Mouse (Mus musculus): ENCODE results near the gene Kank2. TPM values are rescaled to one million over a fixed set of nuclear protein-coding genes. Genes with fewer than 3 reads are reported as not detected.
"Not testable (repeated sequence)": the region's sequence is repeated elsewhere in the genome, so short reads cannot be mapped to it uniquely, and the experiment has no call there.

Kank2 gene
- polyA plus RNA-seq, 1 experiment from 2014 or later = 4.3 TPM

GRCm38 (mm10) chr9:21794344-21794834 is 4.2 kb downstream of the Kank2 start:
- 95% methylated on average over 18 of the region's 18 CpGs for WGBS

GRCm38 (mm10) chr9:21793507-21793906 is 5.0 kb downstream of the Kank2 start:
- over 99% methylated on average over 6 of the region's 6 CpGs for WGBS
- ATAC-seq; H3K27ac ChIP-seq; H3K27me3 ChIP-seq; H3K4me3 ChIP-seq (replicated peaks); H3K4me2 ChIP-seq (replicated peaks); H3K9ac ChIP-seq (replicated peaks); H3K9me3 ChIP-seq: not testable (repeated sequence)
- peaks cover 14% of the 10 kb centered on the region for H3K36me3 ChIP-seq
- H3K4me1 ChIP-seq (replicated peaks) = peaks cover 16% of the 10 kb centered on the region

More at GRCm38 (mm10) chr9:21794344-21794834, 4.2 kb downstream of the Kank2 start:
- H3K9me3 ChIP-seq = no peaks in the 10 kb centered on the region
- H3K36me3 ChIP-seq = peaks cover 14% of the 10 kb centered on the region
- no peak for ATAC-seq
- H3K4me1 ChIP-seq (replicated peaks) = peaks cover 19% of the 10 kb centered on the region
- no peak overlapping the region for H3K4me2 ChIP-seq (replicated peaks)
- no peaks in the 10 kb centered on the region for H3K27me3 ChIP-seq
- H3K4me3 ChIP-seq (replicated peaks) = no peak overlapping the region
- no peak overlapping the region for H3K9ac ChIP-seq (replicated peaks)
- H3K27ac ChIP-seq = no peak overlapping the region

GRCm38 (mm10) chr9:21792644-21793043 is 5.9 kb downstream of the Kank2 start:
- Histone ChIP-seq H3K36me3 (peaks cover 14% of the 10 kb centered on the region), H3K4me1 (replicated peaks) (peaks cover 7% of the 10 kb centered on the region), H3K27me3 (no peaks in the 10 kb centered on the region), H3K9me3 (no peaks in the 10 kb centered on the region), H3K27ac (no peak overlapping the region), H3K4me3 (replicated peaks) (no peak overlapping the region), H3K9ac (replicated peaks) (no peak overlapping the region), H3K4me2 (replicated peaks) (no peak overlapping the region)
- WGBS = 75% methylated on average over 8 of the region's 8 CpGs
- peak; percentile 66 for ATAC-seq

GRCm38 (mm10) chr9:21791861-21792260 is 6.7 kb downstream of the Kank2 start:
- ATAC-seq = no peak
- Histone ChIP-seq H3K4me2 (replicated peaks) (no peak overlapping the region), H3K27me3 (no peaks in the 10 kb centered on the region), H3K36me3 (peaks cover 14% of the 10 kb centered on the region), H3K9me3 (no peaks in the 10 kb centered on the region), H3K4me3 (replicated peaks) (no peak overlapping the region), H3K4me1 (replicated peaks) (0 out of 2 replicates have a peak, but pooled peaks cover 9% of the 10 kb centered on the region), H3K27ac (no peak overlapping the region), H3K9ac (replicated peaks) (no peak overlapping the region)
- 87% methylated on average over 8 of the region's 8 CpGs for WGBS

- Histone ChIP-seq H3K9ac (replicated peaks) (no peak overlapping the region), H3K27me3 (no peaks in the 10 kb centered on the region), H3K36me3 (no peaks in the 10 kb centered on the region), H3K4me1 (replicated peaks) (0 out of 2 replicates have a peak, but pooled peaks cover 3% of the 10 kb centered on the region), H3K4me2 (replicated peaks) (no peak overlapping the region), H3K9me3 (no peaks in the 10 kb centered on the region), H3K4me3 (replicated peaks) (no peak overlapping the region), H3K27ac (no peak overlapping the region)
- no peak for ATAC-seq
- WGBS = 84% methylated on average over 9 of the region's 9 CpGs
Measured at GRCm38 (mm10) chr9:21788234-21788633, 10.3 kb downstream of the Kank2 start.

- H3K27me3 ChIP-seq = no peaks in the 10 kb centered on the region
- no peak overlapping the region for H3K27ac ChIP-seq
- H3K36me3 ChIP-seq = no peaks in the 10 kb centered on the region
- H3K4me1 ChIP-seq (replicated peaks) = 0 out of 2 replicates have a peak, but pooled peaks cover 3% of the 10 kb centered on the region
- H3K4me3 ChIP-seq (replicated peaks) = no peak overlapping the region
- ATAC-seq = no peak
- no peak overlapping the region for H3K4me2 ChIP-seq (replicated peaks)
- no peaks in the 10 kb centered on the region for H3K9me3 ChIP-seq
- 84% methylated on average over 5 of the region's 5 CpGs for WGBS
- H3K9ac ChIP-seq (replicated peaks) = no peak overlapping the region
Measured at GRCm38 (mm10) chr9:21787654-21788053, 10.9 kb downstream of the Kank2 start.

- Histone ChIP-seq H3K9ac (replicated peaks) (no peak overlapping the region), H3K27me3 (no peaks in the 10 kb centered on the region), H3K4me2 (replicated peaks) (no peak overlapping the region; the same call in 1 of the 2 replicates), H3K4me3 (replicated peaks) (no peak overlapping the region), H3K9me3 (no peaks in the 10 kb centered on the region), H3K27ac (no peak overlapping the region), H3K36me3 (no peaks in the 10 kb centered on the region), H3K4me1 (replicated peaks) (0 out of 2 replicates have a peak, but pooled peaks cover 3% of the 10 kb centered on the region)
- ATAC-seq = peak; percentile 60; the same call in 1 of the 2 replicates
- WGBS = 3% methylated on average over 6 of the region's 6 CpGs
Measured at GRCm38 (mm10) chr9:21786906-21787305, 11.6 kb downstream of the Kank2 start.

GRCm38 (mm10) chr9:21786309-21786708 is 12.2 kb downstream of the Kank2 start:
- H3K27me3 ChIP-seq; H3K36me3 ChIP-seq; H3K4me1 ChIP-seq (replicated peaks); H3K27ac ChIP-seq; H3K4me2 ChIP-seq (replicated peaks); H3K4me3 ChIP-seq (replicated peaks); ATAC-seq; H3K9ac ChIP-seq (replicated peaks); H3K9me3 ChIP-seq: not testable (repeated sequence)
- 85% methylated on average over 2 of the region's 2 CpGs for WGBS

GRCm38 (mm10) chr9:21784517-21785307 is 13.8 kb downstream of the Kank2 start:
- Histone ChIP-seq H3K27ac (no peak overlapping the region), H3K9me3 (no peaks in the 10 kb centered on the region), H3K4me1 (replicated peaks) (0 out of 2 replicates have a peak, but pooled peaks cover 3% of the 10 kb centered on the region), H3K36me3 (peaks cover 5% of the 10 kb centered on the region; the same call in 1 of the 2 replicates), H3K9ac (replicated peaks) (no peak overlapping the region), H3K27me3 (no peaks in the 10 kb centered on the region), H3K4me2 (replicated peaks) (no peak overlapping the region), H3K4me3 (replicated peaks) (no peak overlapping the region)
- 91% methylated on average over 7 of the region's 7 CpGs for WGBS
- no peak for ATAC-seq

- peaks cover 20% of the 10 kb centered on the region for H3K36me3 ChIP-seq
- WGBS = 87% methylated on average over 15 of the region's 15 CpGs
- H3K27me3 ChIP-seq = no peaks in the 10 kb centered on the region
- no peak overlapping the region for H3K9ac ChIP-seq (replicated peaks)
- H3K4me3 ChIP-seq (replicated peaks) = no peak overlapping the region
- ATAC-seq = no peak
- no peak overlapping the region for H3K27ac ChIP-seq
- no peaks in the 10 kb centered on the region for H3K4me1 ChIP-seq (replicated peaks)
- H3K9me3 ChIP-seq = no peaks in the 10 kb centered on the region
- H3K4me2 ChIP-seq (replicated peaks) = no peak overlapping the region
Measured at GRCm38 (mm10) chr9:21781657-21782468, 16.7 kb downstream of the Kank2 start.

GRCm38 (mm10) chr9:21777726-21778125 is 20.8 kb downstream of the Kank2 start:
- no peak overlapping the region for H3K9ac ChIP-seq (replicated peaks)
- H3K27me3 ChIP-seq = no peaks in the 10 kb centered on the region
- H3K9me3 ChIP-seq = no peaks in the 10 kb centered on the region
- H3K4me3 ChIP-seq (replicated peaks) = no peak overlapping the region
- no peak for ATAC-seq
- no peaks in the 10 kb centered on the region for H3K4me1 ChIP-seq (replicated peaks)
- peaks cover 20% of the 10 kb centered on the region for H3K36me3 ChIP-seq
- 92% methylated on average over 3 of the region's 3 CpGs for WGBS
- no peak overlapping the region for H3K4me2 ChIP-seq (replicated peaks)
- H3K27ac ChIP-seq = no peak overlapping the region

- Histone ChIP-seq H3K36me3 (peaks cover 12% of the 10 kb centered on the region), H3K4me1 (replicated peaks) (no peaks in the 10 kb centered on the region), H3K27ac (no peak overlapping the region), H3K27me3 (no peaks in the 10 kb centered on the region), H3K4me3 (replicated peaks) (no peak overlapping the region), H3K4me2 (replicated peaks) (no peak overlapping the region), H3K9ac (replicated peaks) (no peak overlapping the region), H3K9me3 (no peaks in the 10 kb centered on the region)
- no peak for ATAC-seq
- WGBS = 93% methylated on average over 16 of the region's 16 CpGs
Measured at GRCm38 (mm10) chr9:21774353-21774752, 24.2 kb downstream of the Kank2 start.

Data from midbrain, embryonic 13.5 days (tissue).